Mouse (Mus musculus) erythroblast, embryonic 14.5 days (primary cell): ENCODE data around the gene Drd1.

Experiments
- GATA1 ChIP-seq: IDR thresholded peaks from 2 replicates; pipeline ENCODE4 v1.6.1; 2012; ENCODE audit warnings: low read length, inconsistent platforms, mixed read lengths
- TAL1 ChIP-seq: IDR thresholded peaks from 3 replicates; pipeline ENCODE4 v1.6.1; 2012; ENCODE audit warnings: low read length, inconsistent platforms, mixed read lengths

DNA sequence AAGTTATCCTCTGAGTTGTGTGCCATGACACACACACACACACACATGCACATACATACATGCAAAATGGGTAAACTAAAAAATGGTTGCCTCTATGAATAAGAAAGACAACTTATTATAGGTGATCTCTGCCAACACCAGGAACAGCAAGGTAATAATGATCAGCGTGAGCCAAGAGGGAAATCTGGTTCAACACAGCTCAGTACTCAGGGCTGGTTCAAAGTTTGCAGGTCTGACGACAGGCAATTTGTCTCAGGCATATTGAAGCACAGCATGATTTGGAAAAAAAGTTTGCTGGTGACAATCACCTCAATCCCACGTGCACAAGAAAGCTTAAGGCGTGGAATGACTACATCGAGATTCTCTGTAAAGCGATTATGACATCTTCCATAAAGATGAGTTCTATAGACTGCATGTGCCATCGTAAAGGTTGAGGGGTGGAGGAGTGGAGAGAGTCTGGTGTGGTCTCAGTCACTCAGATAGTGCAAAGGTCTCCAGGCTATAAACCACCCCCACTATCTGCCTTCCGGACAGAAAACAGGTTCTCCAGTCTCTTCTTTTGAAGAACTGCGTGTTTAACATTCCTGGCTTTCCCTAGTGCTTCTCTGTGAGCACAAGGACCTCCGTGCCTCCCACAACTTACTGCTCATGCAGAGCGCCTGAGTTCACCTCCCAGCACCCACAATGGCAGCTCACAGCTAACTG lies 22.1 kb upstream of the Drd1 start:
- TF ChIP-seq GATA1 (no peak), TAL1 (no peak)
